Mouse (Mus musculus): Measurements from ENCODE around the gene Nrxn3.

Nrxn3 gene

GRCm38 (mm10) chr12:88722691-88723070 is at the start of gene Nrxn3:
Nrxn3 (plus strand) TSS chr12:88722876.
- CTCF ChIA-PET: no interaction called here

DNA sequence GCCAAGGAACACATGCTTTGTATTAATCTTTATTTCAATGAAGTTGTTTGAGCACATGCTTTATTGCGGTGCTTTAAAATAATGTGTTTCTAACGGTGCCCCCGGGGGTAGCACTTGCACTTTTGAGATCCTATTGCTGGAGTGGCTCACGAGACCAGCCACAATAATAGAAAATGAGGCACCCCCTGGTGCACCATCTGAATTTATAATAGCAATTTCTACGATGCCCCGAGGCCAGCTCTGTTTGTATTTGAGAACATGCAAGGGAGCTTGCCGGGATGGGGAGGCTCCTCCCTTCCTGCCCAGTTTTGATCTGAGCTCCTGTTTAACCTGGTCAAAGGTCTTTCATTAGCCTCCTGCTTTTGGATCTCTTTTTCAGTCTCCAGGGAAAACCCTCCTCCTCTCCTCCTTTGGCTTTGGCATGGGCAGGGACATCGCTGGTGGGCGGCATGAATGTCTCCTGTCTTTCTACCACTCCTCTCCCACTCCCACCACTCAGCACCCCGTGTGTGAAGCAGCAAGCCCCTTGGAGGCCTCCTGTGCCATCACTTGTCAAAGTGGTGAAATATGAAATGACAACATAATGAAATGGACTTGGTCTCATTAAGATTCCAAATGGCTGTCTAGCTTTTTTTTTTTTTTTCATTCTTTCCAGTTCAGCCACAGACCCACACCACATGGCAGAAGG is 18.4 kb upstream of the Nrxn3 start:
- CTCF ChIA-PET: no interaction called here

DNA sequence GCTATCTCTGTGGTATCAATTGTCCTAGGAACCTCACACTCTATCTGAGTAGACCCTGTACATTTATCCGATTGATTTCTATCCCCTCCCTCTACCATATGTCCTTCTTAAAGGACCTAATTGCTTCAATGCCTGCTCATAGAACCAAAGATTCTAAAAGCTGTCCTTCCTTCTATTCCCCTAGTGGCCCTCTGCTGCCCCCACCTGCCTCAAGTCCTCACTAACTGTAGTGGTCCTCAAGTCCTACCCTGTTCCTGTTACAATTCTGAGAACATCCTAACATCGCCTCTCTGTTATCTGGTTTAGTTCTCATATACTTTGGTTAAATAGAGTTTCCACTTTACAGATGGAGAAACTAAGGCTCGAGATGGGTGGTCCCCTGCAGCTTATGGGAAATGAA is 16.7 kb upstream of the Nrxn3 start:
- CTCF ChIA-PET: no interaction called here

GRCm38 (mm10) chr12:88707786-88708185 is 14.9 kb upstream of the Nrxn3 start:
- CTCF ChIA-PET: no interaction called here

GRCm38 (mm10) chr12:88709223-88709622 is 13.5 kb upstream of the Nrxn3 start:
- CTCF ChIA-PET: no interaction called here

DNA sequence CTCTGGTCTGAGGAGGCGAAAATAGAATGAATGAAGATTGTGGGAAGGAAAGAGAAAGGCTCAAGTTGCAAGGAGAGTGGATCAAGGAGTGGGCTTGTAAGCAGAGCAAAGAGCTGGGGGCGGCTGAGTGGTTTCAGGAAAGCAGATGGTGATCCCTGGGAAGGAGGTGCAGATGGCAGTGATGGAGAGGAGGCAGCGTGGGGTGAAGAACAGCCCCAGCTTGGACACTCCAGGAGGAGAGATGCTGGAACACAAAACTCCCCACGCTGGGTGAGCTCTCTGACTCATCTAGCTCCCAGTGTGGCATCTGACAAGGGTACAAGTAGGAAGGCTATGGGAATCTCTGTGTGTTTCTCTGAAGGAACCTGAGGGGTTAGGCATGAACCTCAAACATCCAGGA is 9.2 kb upstream of the Nrxn3 start:
- CTCF ChIA-PET: no interaction called here

GRCm38 (mm10) chr12:88722031-88722690 is 515 bp upstream of the Nrxn3 start:
- CTCF ChIA-PET: no interaction called here

DNA sequence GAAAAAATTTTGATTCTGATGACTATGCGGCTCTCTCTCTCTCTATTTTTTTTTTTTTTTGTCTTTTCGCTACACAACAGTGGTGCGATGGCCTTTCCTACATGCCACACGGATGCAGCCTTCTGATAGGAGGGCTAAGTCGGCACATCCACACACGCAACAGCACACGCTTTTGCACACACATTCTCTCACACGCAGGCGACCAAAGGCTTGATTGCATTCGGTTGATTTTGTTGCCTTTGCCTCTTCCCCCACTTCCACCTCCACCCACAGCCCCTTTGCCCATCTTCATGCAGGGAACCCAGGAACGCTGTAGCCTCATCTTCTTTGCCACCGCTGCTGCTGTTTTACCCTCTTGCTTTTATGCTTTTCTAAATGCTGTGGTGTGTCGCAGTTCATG is 3.6 kb downstream of the Nrxn3 start:
- CTCF ChIA-PET: no interaction called here

DNA sequence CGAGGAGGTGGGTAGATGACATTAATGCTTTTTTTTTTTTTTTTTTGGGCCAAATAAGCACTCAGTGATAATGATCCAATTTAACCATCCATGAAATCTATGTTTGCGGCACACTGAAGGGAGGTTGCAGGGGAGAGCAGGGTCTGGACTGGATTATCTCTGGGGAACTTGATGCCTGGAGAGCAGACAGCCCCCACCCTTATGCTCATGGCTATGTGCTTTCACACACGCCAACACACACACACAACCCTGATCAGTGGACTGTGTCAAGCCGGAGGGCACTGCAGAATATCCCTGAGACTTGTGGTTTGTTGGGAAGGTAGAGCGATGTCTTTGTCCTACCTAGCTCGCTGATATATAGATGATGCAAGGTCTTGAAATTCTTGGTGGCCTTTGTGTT is 4.1 kb downstream of the Nrxn3 start:
- CTCF ChIA-PET: no interaction called here

GRCm38 (mm10) chr12:88730720-88731119 is 8.0 kb downstream of the Nrxn3 start:
- CTCF ChIA-PET: no interaction called here

- CTCF ChIA-PET: no interaction called here
Observed at GRCm38 (mm10) chr12:88735045-88735444, 12.4 kb downstream of the Nrxn3 start.

DNA sequence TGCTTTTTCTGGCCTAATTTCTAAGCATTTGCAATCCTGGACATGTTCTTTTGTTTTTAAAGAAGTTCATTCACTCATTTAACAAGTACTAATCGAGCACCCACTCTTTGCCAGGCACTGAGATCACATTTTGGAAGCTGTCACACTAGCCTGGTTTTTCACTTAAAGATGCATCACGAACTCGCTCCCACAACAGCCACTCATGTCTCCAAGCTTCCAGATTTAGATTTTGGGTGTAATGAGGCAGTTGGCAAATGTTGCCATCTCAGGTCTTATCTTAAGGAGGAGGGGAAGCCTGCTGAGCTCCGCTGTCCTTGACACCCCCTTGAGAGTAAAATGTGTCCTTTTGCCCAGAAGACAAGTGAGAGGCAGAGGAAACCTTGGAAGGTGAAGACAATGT is 14.4 kb downstream of the Nrxn3 start:
- CTCF ChIA-PET: no interaction called here

DNA sequence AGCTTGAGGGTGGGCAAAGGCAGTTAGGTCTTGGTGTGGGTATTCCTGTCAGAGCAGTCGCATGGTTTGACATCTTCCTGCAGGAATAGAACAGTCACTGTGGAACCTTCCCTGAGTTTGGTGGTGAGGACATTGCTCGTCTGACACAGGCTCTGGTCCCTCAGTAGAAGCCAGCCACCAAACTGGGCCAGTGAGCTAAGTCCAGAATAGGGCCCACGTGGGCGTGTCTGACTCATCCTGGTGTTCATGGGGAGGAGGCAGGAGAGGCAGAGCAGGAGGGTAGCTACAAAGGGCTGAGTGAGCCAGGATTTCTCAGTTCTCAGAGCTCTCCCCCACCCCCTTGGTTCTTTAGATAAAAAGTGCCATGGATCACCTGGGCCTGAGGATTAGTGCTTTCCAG is 15.9 kb downstream of the Nrxn3 start:
- CTCF ChIA-PET: no interaction called here

DNA sequence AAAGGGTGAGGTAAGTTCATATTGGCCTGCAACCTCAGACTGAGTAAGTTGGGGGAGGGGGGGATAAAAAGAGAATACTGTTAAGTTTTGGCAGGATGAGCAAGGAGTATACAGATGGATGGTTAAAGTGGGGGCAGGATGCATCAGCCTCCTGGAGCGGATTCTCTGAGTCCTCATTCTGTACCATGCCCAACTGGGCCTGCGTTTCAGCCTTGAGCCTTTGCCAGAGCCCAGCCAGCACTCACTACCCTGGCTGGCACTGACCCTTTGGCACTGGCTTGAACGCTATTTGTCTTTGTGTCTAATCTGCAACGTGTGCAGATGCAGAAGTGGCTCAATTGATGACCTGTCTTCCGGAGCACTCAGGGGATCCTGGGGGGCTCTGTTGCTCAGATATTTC is 24.1 kb downstream of the Nrxn3 start:
- CTCF ChIA-PET: no interaction called here

- CTCF ChIA-PET: no interaction called here
Observed at GRCm38 (mm10) chr12:88764791-88765190, 42.1 kb downstream of the Nrxn3 start.

DNA sequence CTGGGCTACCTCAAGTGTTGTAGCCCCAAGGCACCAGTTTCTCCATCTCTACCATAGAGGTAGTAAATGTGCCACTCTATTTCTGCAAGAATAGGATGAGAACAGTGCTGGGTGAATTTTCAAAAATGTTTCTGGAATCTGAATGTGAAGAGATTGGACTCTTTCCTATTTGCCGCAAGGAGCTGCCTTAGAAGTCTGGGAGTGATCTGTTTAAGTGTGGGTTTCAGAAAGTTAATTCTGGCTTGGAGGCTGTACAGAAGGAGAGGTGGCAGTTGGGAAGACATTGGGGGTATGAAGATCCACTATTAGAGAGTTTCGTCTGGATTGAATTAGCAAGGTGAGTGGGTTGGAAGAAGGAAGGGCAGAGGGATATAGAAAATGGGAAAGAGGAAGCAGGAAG is 52.0 kb downstream of the Nrxn3 start:
- CTCF ChIA-PET: no interaction called here

GRCm38 (mm10) chr12:88778036-88778435 is 55.4 kb downstream of the Nrxn3 start:
- CTCF ChIA-PET: interaction anchor here (0.5 kb wide), 1 partner anchor 238 kb away, joined by 7 read pairs; no protein-coding TSS in a partner anchor

- CTCF ChIA-PET: no interaction called here
Observed at GRCm38 (mm10) chr12:88784199-88785147, 61.8 kb downstream of the Nrxn3 start.

DNA sequence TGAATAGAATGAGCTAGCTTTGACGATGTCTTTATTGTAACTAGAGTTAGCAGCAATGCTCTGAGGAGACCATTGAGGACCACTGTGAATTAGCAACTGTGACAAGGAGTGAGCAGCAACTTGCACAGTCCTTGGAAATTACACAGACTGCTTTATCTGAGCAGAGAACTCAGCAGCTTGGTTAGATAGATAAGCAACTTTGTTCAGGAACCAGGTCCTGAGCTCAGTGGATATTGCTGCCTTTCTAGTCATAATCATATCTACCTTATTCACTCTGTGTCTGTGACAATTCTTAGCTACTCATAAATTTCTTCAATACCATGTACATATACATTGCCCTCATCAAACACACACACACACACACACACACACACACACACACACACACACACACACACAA is 70.6 kb downstream of the Nrxn3 start:
- CTCF ChIA-PET: no interaction called here

GRCm38 (mm10) chr12:88800990-88801655 is 78.4 kb downstream of the Nrxn3 start:
- CTCF ChIA-PET: no interaction called here

DNA sequence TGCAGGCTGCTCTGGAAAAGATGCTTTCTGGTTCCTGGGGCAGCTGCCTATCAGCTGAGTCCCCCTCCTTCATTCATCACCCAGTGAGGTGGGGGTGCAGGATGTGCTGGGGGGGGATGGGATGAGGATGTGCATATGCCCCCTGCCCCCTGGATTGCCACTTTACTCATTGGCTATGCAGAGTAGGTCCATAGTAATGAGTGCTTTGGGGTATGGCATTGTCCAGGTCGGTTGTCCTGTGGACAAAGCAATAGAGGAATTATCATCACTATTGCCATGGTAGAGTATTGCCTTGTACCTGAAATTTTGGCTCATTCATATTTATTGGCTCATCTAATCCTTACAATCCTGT is 79.0 kb downstream of the Nrxn3 start:
- CTCF ChIA-PET: no interaction called here

DNA sequence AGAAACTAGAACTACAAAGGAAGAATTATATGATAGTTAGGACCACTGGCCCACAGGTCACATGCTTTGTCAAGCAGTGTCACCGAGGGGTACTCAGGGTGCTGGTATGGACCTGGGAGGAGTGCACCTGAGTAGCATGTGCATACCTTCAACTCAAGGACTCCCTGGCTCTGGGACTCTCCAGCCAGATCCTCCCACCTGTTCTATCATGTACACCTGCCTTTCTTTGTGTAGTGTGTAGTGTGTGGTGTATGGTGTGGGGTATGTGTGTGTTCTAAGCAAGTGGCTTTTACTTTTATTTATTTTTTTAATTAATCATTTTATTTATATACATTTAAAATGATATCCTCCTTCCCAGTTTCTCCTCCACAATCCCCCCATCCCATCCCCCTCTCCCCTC is 86.3 kb downstream of the Nrxn3 start:
- CTCF ChIA-PET: no interaction called here

DNA sequence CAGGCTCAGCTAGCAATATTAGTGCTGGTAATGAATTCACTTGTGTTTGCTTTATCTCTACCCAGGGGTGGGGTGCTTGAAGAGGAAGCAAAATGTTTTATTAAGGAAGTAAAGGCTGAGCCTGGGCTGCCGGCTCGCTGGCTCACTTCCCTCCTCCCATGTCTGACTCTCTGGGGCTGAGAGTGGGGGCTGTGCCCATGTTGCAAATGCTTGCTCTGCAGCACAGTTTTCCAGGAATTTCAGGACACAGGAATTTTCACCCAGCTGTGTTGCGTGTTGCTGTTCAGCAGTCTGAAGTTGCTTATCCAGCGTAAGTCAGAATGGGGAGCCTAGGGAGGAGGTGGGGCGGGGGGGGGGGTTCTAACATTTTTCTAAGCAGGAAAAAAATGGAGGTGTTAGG is 89.5 kb downstream of the Nrxn3 start:
- CTCF ChIA-PET: no interaction called here
